Mouse (Mus musculus) lung, adult 10 weeks (tissue): ENCODE measurements around the gene Numb. TPM values are rescaled to one million over a fixed set of nuclear protein-coding genes. Genes with fewer than 3 reads are reported as not detected.

Experiments
- polyA plus RNA-seq: library from polyadenylated mRNA; stranded (reverse); fragments of 350-450 nt; fragmentation: Illumina TruSeq; extraction: RNeasy Lipid Tissue Mini Kit (QIAGEN cat#74804); gene quantifications from one replicate; pipeline ENCODE4 v1.2.3, GENCODE M21; 2014; ENCODE audit warnings: low read depth, low replicate concordance; ENCODE audit not compliant: insufficient read depth

The Numb gene
- 36.8 TPM for polyA plus RNA-seq

GRCm38 (mm10) chr12:83921535-83922381 is at the start of gene Numb:
Numb (minus strand) TSS chr12:83921934.

DNA sequence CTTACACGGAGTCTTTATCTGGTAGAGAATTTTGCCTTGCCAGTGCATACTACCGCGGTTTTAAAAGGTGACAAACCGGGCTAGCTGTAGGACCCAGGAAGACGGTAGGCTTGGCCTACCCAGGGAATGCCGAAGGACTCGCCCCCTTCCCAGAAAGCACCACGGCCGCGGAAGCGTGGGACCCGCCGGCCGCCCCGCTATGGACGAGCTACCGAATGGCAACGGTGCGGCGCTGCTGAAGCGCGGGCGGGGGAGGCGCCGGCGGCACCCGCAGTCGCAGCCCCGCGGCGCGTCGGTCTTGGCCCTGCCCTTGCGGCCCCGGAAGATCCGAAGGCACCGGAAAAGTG is 28.7 kb upstream of the Numb start, which contains the start of gene Riox1:
TSS of gene Riox1 (plus strand) at position 116 of the 347 bp plus-strand sequence.

GRCm38 (mm10) chr12:83763311-83764043 is 158.3 kb downstream of the Numb start, which contains the start of gene Papln:
Papln (plus strand) TSS chr12:83763634.

Other genes with a start within 250 kb of the Numb start
- 23.6 TPM for gene Psen1, start 233.8 kb downstream of the Numb start, polyA plus RNA-seq
- gene Papln, start 158.3 kb downstream of the Numb start, polyA plus RNA-seq: 0.14 TPM
- 11.2 TPM for gene Riox1, start 28.7 kb upstream of the Numb start, polyA plus RNA-seq
- not detected for gene Heatr4, start 62.9 kb upstream of the Numb start, polyA plus RNA-seq
- gene Acot2, start 65.9 kb upstream of the Numb start, polyA plus RNA-seq: 9.2 TPM
- gene Acot1, start 87.6 kb upstream of the Numb start, polyA plus RNA-seq: 97.6 TPM
- gene Acot4, start 116.4 kb upstream of the Numb start, polyA plus RNA-seq: 0.31 TPM
- gene Gm49366, start 117.0 kb upstream of the Numb start, polyA plus RNA-seq: not detected
- not detected for gene Acot3, start 130.2 kb upstream of the Numb start, polyA plus RNA-seq
- not detected for gene Acot5, start 147.4 kb upstream of the Numb start, polyA plus RNA-seq
- 1.3 TPM for gene Acot6, start 178.7 kb upstream of the Numb start, polyA plus RNA-seq
- 4.7 TPM for gene Dnal1, start 192.4 kb upstream of the Numb start, polyA plus RNA-seq
- 1.4 TPM for gene Pnma1, start 226.6 kb upstream of the Numb start, polyA plus RNA-seq